Mouse (Mus musculus) urinary bladder, postnatal 14 days (tissue): ENCODE data around the gene Mycbp2.

Experiments used
- DNase-seq: peaks from one replicate; pipeline ENCODE4 v3.0.0; 2021; ENCODE audit warnings: low spot score

The Mycbp2 gene

DNA sequence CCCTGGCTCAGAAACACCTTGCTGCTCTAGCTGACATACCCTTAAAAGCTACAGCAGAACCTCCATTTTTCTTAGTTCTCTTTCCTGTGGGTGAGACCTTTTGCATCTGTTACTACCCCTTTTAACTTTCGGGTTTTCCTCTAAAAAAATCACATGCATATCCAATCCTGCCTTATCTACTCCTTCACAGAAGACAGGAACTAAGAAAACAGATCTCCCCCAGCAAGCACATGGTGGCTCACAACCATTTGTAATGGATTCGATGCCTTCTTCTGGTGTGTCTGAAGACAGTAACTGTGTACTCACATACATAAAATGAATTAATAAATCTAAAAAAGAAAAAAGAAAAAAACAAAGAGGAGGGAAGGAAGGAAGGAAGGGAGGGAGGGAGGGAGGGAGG is 87.9 kb downstream of the Mycbp2 start:
- DNase-seq = no peak

GRCm38 (mm10) chr14:103256866-103257265 is 89.7 kb downstream of the Mycbp2 start:
- DNase-seq = no peak

DNA sequence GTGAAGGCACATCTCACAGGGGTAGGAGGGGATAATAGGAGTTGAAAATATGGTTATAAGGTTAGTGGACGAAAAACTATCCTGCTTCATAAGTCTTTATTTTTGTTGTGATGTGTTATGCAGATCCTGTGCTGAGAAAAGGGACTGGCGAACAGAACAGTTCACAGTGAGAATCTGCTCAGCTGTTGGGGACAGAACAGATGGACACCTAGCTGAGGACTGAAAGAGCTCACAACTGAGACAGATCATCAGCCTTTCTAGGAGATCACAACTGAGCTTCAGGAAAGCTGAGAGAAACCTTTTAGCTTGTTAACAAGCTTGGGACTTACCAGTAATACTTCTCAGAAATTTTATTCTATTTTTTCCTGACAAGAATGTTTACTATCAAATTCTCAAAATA is 92.3 kb downstream of the Mycbp2 start:
- no peak for DNase-seq

DNA sequence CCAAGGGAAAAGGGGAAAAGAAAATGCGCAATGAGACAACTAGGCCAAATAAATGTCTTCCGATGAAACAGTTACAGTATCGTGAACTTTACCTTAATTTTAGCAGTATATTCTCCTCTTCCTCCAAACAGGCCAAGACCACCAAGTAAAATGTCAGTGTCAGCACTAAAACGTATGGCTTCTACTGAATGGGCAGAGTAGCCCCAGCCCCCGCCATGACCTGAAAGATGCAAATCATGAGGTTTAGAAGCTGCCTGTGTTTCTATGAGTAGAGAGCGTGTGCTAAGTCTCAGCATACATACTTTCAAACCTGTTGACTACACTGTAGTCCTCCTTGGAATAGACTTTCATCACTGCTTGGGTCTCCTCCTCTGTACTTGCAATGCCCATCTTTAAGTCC is 104.6 kb downstream of the Mycbp2 start:
- DNase-seq = no peak

DNA sequence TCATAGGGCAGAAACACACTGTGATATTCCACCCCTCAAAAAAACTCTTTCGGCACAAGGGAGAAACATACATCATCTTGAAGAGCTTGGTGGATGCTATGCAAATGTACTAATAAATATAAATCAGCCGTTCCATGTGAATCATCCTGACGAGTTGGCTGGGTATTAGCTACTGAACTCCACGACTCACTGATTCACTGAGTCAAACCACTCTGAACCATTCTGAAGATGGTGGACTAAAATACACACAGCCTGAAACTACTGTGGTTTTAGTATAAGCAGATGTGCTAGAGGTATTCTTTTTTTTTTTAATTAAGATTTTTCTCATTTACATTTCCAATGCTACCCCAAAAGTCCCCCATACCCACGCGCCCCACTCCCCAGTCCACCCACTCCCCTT is 111.8 kb downstream of the Mycbp2 start:
- no peak for DNase-seq

- no peak for DNase-seq
Observed at GRCm38 (mm10) chr14:103233640-103234593, 112.7 kb downstream of the Mycbp2 start.

DNA sequence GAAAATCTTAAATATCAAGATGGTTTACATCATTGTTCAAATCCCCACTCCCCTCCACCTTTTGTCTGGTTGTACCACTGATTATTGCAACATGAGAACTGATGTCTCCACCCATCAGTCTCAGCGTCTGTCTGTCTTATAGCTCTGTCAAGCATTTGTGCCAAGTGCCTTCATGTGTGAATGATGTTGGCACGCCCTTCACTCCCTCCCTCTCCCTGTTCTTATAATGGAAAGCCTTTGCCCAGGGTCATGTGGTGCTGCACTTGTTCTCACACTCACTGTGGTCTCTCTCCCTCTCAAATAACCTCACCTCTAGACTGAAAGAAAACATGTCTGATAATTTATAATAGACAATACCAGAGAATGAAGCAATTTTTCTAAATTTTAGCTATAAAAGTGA is 124.3 kb downstream of the Mycbp2 start:
- DNase-seq = no peak

- DNase-seq = no peak
Observed at GRCm38 (mm10) chr14:103221751-103222150, 124.9 kb downstream of the Mycbp2 start.

GRCm38 (mm10) chr14:103216331-103216730 is 130.3 kb downstream of the Mycbp2 start:
- no peak for DNase-seq

DNA sequence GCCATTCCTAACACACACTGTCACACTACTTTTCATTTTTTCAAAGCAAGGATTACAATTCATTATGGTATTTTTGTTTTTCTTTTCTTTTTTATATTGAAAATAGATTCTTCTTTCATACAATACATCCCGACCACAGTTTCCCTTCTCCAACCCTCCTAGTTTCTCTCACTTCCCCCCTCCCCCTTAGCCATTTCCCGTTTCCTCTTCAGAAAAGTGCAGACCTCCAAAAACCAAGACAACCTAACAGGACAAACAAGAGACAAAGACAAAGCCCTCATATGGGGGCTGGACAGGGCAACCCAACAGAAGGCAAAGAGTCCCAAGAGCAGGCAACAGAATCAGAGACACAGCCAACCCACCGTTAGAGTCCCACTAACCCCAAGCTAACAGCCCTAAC is 160.0 kb downstream of the Mycbp2 start:
- DNase-seq = no peak

DNA sequence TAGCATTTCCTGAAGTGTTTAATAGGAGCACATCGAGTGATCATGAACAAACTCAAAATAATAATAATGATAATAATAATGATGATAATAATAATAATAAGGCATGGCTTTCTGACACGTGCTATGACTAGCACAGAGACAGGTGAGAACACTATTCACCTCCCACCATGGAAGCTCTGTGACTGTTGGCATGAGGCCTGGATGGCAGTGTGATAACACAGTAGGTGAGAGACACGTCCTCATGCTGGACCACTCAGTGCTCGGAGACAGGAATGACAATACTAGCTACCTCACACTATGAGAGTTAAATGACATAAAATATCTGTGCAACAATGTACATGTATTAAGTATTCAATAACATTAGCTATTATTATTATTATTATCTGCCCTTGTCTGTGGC is 160.5 kb downstream of the Mycbp2 start:
- no peak for DNase-seq

DNA sequence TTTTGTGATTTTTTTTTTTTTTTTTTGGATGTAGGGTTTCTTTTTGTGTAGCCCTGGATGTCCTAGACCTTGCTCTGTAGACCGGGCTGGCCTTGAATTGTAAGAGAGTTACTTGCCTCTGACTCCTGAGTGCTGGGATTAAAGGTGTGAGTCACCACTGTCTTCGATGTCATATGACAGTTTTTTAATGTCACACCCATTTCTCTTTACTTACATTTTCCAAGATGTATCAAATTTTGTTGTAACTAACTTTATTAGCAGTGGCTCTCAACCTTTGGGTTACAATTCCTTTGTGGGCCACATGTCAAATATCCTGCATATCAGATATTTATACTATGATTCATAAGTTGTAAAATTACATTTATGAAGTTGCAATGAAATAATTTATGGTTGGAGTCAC is 166.5 kb downstream of the Mycbp2 start:
- no peak for DNase-seq

GRCm38 (mm10) chr14:103162923-103163322 is 183.7 kb downstream of the Mycbp2 start:
- DNase-seq = no peak

DNA sequence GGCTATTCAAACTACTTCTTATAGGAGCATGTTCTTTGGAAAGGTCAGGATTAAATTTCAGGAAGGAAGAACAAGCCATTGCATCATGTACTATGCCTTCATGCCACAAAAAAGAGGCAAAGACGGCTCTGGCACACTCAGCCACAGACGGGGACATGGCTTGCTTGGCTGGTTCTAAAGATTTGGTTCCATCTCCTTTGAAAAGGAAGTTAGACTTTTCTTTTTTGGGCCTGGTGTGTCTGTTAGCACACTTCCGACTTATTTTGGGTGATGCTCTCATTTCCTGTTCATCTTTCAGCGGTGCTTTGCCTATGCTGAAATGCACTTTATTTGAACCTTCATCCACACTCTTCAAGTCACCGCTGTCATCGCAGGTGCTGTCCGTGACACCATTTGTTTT is 190.9 kb downstream of the Mycbp2 start:
- no peak for DNase-seq

DNA sequence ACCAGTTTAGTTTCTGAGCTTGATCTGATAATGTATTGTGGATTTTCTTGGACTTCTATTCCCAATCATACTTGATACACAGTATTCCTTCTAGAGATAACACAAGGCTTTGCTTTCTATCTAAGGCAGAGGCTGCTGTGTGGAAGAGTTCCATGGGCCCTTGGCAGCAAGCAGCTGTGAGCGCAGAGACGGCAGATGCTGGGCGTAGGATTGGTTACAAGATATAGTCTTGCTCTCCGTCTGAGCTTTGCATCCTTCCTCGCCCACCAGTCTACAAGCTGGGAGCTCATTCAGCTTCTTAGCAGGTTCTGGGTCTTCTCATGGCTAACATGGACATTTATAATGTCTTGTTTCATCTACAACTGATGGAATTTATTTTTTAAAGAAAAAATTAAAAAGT is 196.5 kb downstream of the Mycbp2 start:
- no peak for DNase-seq

DNA sequence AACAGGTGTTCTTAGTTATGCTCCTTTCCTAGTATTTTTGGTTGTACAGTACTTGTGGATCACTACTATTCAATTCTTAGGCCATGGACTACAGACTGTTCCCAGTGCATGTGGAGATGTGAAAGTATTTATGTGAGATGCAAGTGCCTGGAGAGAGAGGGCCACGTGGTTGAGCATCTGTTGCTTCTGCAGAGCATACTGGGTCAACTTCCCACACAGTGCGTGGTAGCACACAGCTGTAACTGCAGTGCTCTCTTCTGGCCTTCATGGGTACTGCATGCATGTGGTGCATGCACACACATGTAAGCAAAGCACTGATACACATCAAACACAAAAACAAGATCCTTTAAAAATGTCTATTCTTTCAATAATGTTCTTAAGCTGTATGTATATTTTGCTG is 214.6 kb downstream of the Mycbp2 start:
- DNase-seq = peak; percentile 24

- DNase-seq = no peak
Observed at GRCm38 (mm10) chr14:103125756-103126155, 220.9 kb downstream of the Mycbp2 start.

DNA sequence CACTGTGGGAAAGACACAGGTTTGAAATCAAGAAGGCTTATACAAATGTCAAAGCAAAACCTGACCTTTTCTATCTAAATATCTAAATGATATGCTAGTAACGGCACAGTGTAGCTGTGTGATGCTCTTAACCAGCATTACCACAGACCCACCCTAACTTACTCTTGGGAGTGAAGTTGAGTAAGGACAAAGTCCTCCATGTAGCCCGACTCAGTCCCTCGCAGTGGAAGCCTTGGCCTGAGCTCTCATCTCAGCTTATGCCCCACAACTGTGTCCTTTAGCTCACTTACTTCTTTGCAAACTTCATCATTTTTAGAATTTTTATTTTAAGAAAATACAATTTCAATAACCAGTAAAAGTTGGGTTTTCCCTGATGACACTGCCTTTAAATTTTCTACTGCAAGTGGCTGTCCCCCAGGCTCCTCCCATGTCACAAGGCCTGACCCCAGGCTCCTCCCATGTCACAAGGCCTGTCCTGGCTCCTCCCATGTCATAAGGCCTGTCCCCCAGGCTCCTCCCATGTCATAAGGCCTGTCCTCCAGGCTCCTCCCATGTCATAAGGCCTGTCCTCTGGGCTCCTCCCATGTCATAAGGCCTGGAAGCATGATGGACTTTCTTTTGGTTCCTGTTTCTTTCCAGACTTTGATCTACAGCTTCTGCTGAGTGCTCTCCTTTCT is 231.5 kb downstream of the Mycbp2 start:
- no peak for DNase-seq

GRCm38 (mm10) chr14:103112606-103113363 is 233.8 kb downstream of the Mycbp2 start:
- no peak for DNase-seq

- no peak for DNase-seq
Observed at GRCm38 (mm10) chr14:103109971-103110370, 236.6 kb downstream of the Mycbp2 start.

GRCm38 (mm10) chr14:103106301-103106700 is 240.3 kb downstream of the Mycbp2 start:
- DNase-seq = no peak

DNA sequence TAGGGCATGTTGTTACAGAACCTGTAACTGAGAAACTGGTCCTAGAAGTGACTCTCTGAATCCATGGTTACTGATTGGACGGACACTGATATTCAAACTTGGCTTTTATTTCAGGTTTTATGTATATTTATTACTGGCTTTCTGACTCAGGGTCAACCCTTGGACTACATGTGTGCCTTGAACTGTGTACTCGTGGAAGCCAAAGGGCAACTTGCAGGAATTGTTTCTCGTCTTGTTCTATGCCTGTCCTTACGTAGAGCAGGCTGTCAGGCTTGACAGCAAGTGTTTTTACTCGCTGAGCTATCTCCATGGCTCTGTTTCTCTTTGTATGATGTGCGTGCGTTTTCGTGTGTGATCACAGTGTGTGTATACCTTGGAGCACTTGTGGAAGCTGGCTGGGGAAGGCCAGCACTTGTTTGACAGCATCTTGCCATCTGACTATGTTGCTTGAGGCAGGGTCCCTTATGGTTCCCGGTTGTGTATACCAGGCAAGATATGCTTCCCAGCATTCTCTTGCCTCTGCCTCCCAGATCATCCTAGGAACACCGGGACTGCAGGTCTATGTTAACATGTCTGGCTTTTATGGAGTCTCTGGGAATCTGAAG is 243.8 kb downstream of the Mycbp2 start:
- no peak for DNase-seq
